Mouse (Mus musculus): ENCODE results near the gene Cct5. TPM values are rescaled to one million over a fixed set of nuclear protein-coding genes. Genes with fewer than 3 reads are reported as not detected.
"Not testable (repeated sequence)": the region's sequence is repeated elsewhere in the genome, so short reads cannot be mapped to it uniquely, and the experiment has no call there.

The Cct5 gene
- polyA plus RNA-seq, 1 experiment from 2014 or later = 743 TPM

- H3K9me3 ChIP-seq (ENCODE audit: control insufficient read depth, low read length); ATAC-seq (ENCODE audit: insufficient number of reproducible peaks, low FRiP score, low TSS enrichment, low read depth); H3K9ac ChIP-seq (ENCODE audit: low read length); H3K27ac ChIP-seq (replicated peaks; ENCODE audit: low read depth, low read length); H3K36me3 ChIP-seq (ENCODE audit: control insufficient read depth, insufficient read depth, low read length); H3K4me1 ChIP-seq (ENCODE audit: control insufficient read depth, insufficient read depth, low read length); DNase-seq (ENCODE audit: low spot score); H3K4me2 ChIP-seq (ENCODE audit: low read depth, severe bottlenecking); H3K27me3 ChIP-seq (ENCODE audit: control insufficient read depth, insufficient read depth, low read length); H3K4me3 ChIP-seq (ENCODE audit: low read depth, low read length): not testable (repeated sequence)
- WGBS = 97% methylated on average over 2 of the region's 2 CpGs
Measured at GRCm38 (mm10) chr15:31581086-31581485, 20.5 kb downstream of the Cct5 start.

- Histone ChIP-seq H3K4me2 (ENCODE audit: low read depth, severe bottlenecking) (no peak overlapping the region), H3K9ac (ENCODE audit: low read length) (no peak overlapping the region), H3K9me3 (ENCODE audit: control insufficient read depth, low read length) (no peaks in the 10 kb centered on the region), H3K36me3 (ENCODE audit: control insufficient read depth, insufficient read depth, low read length) (no peaks in the 10 kb centered on the region), H3K4me3 (ENCODE audit: low read depth, low read length) (no peak overlapping the region), H3K27me3 (ENCODE audit: control insufficient read depth, insufficient read depth, low read length) (no peaks in the 10 kb centered on the region), H3K27ac (replicated peaks; ENCODE audit: low read depth, low read length) (no peak overlapping the region), H3K4me1 (ENCODE audit: control insufficient read depth, insufficient read depth, low read length) (no peaks in the 10 kb centered on the region)
- no peak for ATAC-seq (ENCODE audit: insufficient number of reproducible peaks, low FRiP score, low TSS enrichment, low read depth)
- DNase-seq (ENCODE audit: low spot score) = no peak
- WGBS = 73% methylated on average over 5 of the region's 5 CpGs
Measured at GRCm38 (mm10) chr15:31576076-31576475, 25.5 kb downstream of the Cct5 start.

GRCm38 (mm10) chr15:31573692-31574091, 27.9 kb downstream of the Cct5 start:
- no peaks in the 10 kb centered on the region for H3K4me1 ChIP-seq (ENCODE audit: control insufficient read depth, insufficient read depth, low read length)
- ATAC-seq (ENCODE audit: insufficient number of reproducible peaks, low FRiP score, low TSS enrichment, low read depth) (no peak), DNase-seq (ENCODE audit: low spot score) (no peak)
- no peaks in the 10 kb centered on the region for H3K9me3 ChIP-seq (ENCODE audit: control insufficient read depth, low read length)
- no peaks in the 10 kb centered on the region for H3K27me3 ChIP-seq (ENCODE audit: control insufficient read depth, insufficient read depth, low read length)
- no peak overlapping the region for H3K4me2 ChIP-seq (ENCODE audit: low read depth, severe bottlenecking)
- no peak overlapping the region for H3K9ac ChIP-seq (ENCODE audit: low read length)
- H3K4me3 ChIP-seq (ENCODE audit: low read depth, low read length) = no peak overlapping the region
- H3K27ac ChIP-seq (replicated peaks; ENCODE audit: low read depth, low read length) = no peak overlapping the region
- no peaks in the 10 kb centered on the region for H3K36me3 ChIP-seq (ENCODE audit: control insufficient read depth, insufficient read depth, low read length)

- Histone ChIP-seq H3K4me2 (ENCODE audit: low read depth, severe bottlenecking) (no peak overlapping the region), H3K36me3 (ENCODE audit: control insufficient read depth, insufficient read depth, low read length) (no peaks in the 10 kb centered on the region), H3K9me3 (ENCODE audit: control insufficient read depth, low read length) (no peaks in the 10 kb centered on the region), H3K27ac (replicated peaks; ENCODE audit: low read depth, low read length) (no peak overlapping the region), H3K27me3 (ENCODE audit: control insufficient read depth, insufficient read depth, low read length) (no peaks in the 10 kb centered on the region), H3K4me1 (ENCODE audit: control insufficient read depth, insufficient read depth, low read length) (no peaks in the 10 kb centered on the region), H3K9ac (ENCODE audit: low read length) (no peak overlapping the region), H3K4me3 (ENCODE audit: low read depth, low read length) (no peak overlapping the region)
- no peak for ATAC-seq (ENCODE audit: insufficient number of reproducible peaks, low FRiP score, low TSS enrichment, low read depth)
- WGBS = 91% methylated on average over 4 of the region's 4 CpGs
- no peak for DNase-seq (ENCODE audit: low spot score)
Measured at GRCm38 (mm10) chr15:31573287-31573686, 28.3 kb downstream of the Cct5 start.

GRCm38 (mm10) chr15:31571906-31572722, 29.5 kb downstream of the Cct5 start:
- DNase-seq (ENCODE audit: low spot score) (no peak), ATAC-seq (ENCODE audit: insufficient number of reproducible peaks, low FRiP score, low TSS enrichment, low read depth) (no peak)
- Histone ChIP-seq H3K27me3 (ENCODE audit: control insufficient read depth, insufficient read depth, low read length) (no peaks in the 10 kb centered on the region), H3K36me3 (ENCODE audit: control insufficient read depth, insufficient read depth, low read length) (no peaks in the 10 kb centered on the region), H3K4me3 (ENCODE audit: low read depth, low read length) (no peak overlapping the region), H3K27ac (replicated peaks; ENCODE audit: low read depth, low read length) (no peak overlapping the region), H3K9me3 (ENCODE audit: control insufficient read depth, low read length) (no peaks in the 10 kb centered on the region), H3K4me2 (ENCODE audit: low read depth, severe bottlenecking) (no peak overlapping the region), H3K4me1 (ENCODE audit: control insufficient read depth, insufficient read depth, low read length) (no peaks in the 10 kb centered on the region), H3K9ac (ENCODE audit: low read length) (no peak overlapping the region)
- WGBS = 87% methylated on average over 16 of the region's 16 CpGs

GRCm38 (mm10) chr15:31570959-31571358, 30.6 kb downstream of the Cct5 start:
- Histone ChIP-seq H3K4me2 (ENCODE audit: low read depth, severe bottlenecking) (no peak overlapping the region), H3K4me3 (ENCODE audit: low read depth, low read length) (no peak overlapping the region), H3K9ac (ENCODE audit: low read length) (no peak overlapping the region)

GRCm38 (mm10) chr15:31569325-31570022, 32.1 kb downstream of the Cct5 start:
- Histone ChIP-seq H3K9ac (ENCODE audit: low read length) (no peak overlapping the region), H3K4me1 (ENCODE audit: control insufficient read depth, insufficient read depth, low read length) (no peaks in the 10 kb centered on the region), H3K4me3 (ENCODE audit: low read depth, low read length) (no peak overlapping the region), H3K27me3 (ENCODE audit: control insufficient read depth, insufficient read depth, low read length) (no peaks in the 10 kb centered on the region), H3K4me2 (ENCODE audit: low read depth, severe bottlenecking) (no peak overlapping the region), H3K27ac (replicated peaks; ENCODE audit: low read depth, low read length) (no peak overlapping the region), H3K9me3 (ENCODE audit: control insufficient read depth, low read length) (no peaks in the 10 kb centered on the region), H3K36me3 (ENCODE audit: control insufficient read depth, insufficient read depth, low read length) (no peaks in the 10 kb centered on the region)
- ATAC-seq (ENCODE audit: insufficient number of reproducible peaks, low FRiP score, low TSS enrichment, low read depth) (no peak), DNase-seq (ENCODE audit: low spot score) (no peak)
- 77% methylated on average over 9 of the region's 9 CpGs for WGBS

More at GRCm38 (mm10) chr15:31570959-31571358, 30.6 kb downstream of the Cct5 start:
- H3K27ac ChIP-seq (replicated peaks; ENCODE audit: low read depth, low read length) = no peak overlapping the region
- no peak for ATAC-seq (ENCODE audit: insufficient number of reproducible peaks, low FRiP score, low TSS enrichment, low read depth)
- H3K4me1 ChIP-seq (ENCODE audit: control insufficient read depth, insufficient read depth, low read length) = no peaks in the 10 kb centered on the region
- WGBS = 91% methylated on average over 8 of the region's 8 CpGs
- DNase-seq (ENCODE audit: low spot score) = no peak
- H3K27me3 ChIP-seq (ENCODE audit: control insufficient read depth, insufficient read depth, low read length) = no peaks in the 10 kb centered on the region
- H3K9me3 ChIP-seq (ENCODE audit: control insufficient read depth, low read length) = no peaks in the 10 kb centered on the region
- no peaks in the 10 kb centered on the region for H3K36me3 ChIP-seq (ENCODE audit: control insufficient read depth, insufficient read depth, low read length)

- Histone ChIP-seq H3K4me3 (ENCODE audit: low read depth, low read length) (no peak overlapping the region), H3K9ac (ENCODE audit: low read length) (no peak overlapping the region; the same call in 1 of the 2 replicates), H3K27me3 (ENCODE audit: control insufficient read depth, insufficient read depth, low read length) (no peaks in the 10 kb centered on the region), H3K4me1 (ENCODE audit: control insufficient read depth, insufficient read depth, low read length) (no peaks in the 10 kb centered on the region), H3K36me3 (ENCODE audit: control insufficient read depth, insufficient read depth, low read length) (no peaks in the 10 kb centered on the region), H3K27ac (replicated peaks; ENCODE audit: low read depth, low read length) (no peak overlapping the region), H3K4me2 (ENCODE audit: low read depth, severe bottlenecking) (no peak overlapping the region), H3K9me3 (ENCODE audit: control insufficient read depth, low read length) (no peaks in the 10 kb centered on the region)
- ATAC-seq (ENCODE audit: insufficient number of reproducible peaks, low FRiP score, low TSS enrichment, low read depth) = no peak
- WGBS = 19% methylated on average over 12 of the region's 12 CpGs
- peak; percentile 36 for DNase-seq (ENCODE audit: low spot score)
Measured at GRCm38 (mm10) chr15:31568581-31568996, 33.0 kb downstream of the Cct5 start.

All from limb, embryonic 11.5 days (tissue).